Mouse (Mus musculus): ENCODE data around the gene 9930111J21Rik2.

GRCm38 (mm10) chr11:49093861-49094660 is 43.0 kb upstream of the 9930111J21Rik2 start:
- no peak for TF ChIP-seq CTCF (IDR thresholded peaks at IDR 0.05; ENCODE audit: low read depth, low read length)
- no peak for TF ChIP-seq POLR2A (IDR thresholded peaks at IDR 0.05; ENCODE audit: borderline replicate concordance, low read depth, low read length)

All from bone marrow macrophage, adult 2 months (primary cell).